Mouse (Mus musculus): ENCODE results near the gene Hmbs. TPM values are rescaled to one million over a fixed set of nuclear protein-coding genes. Genes with fewer than 3 reads are reported as not detected.

Gene Hmbs
- polyA plus RNA-seq, 2 experiments, result 60.1 to 102 TPM

GRCm38 (mm10) chr9:44345570-44346433, 1.8 kb upstream of the Hmbs start:
- Histone ChIP-seq H3K4me1 (ENCODE audit: control insufficient read depth, insufficient read depth, low read length) (peaks cover 4% of the 10 kb centered on the region), H3K4me2 (replicated peaks; ENCODE audit: low read depth, low read length, severe bottlenecking) (no peak overlapping the region), H3K4me3 (replicated peaks; ENCODE audit: low read length) (no peak overlapping the region), H3K27me3 (ENCODE audit: control insufficient read depth, insufficient read depth, low read length) (no peaks in the 10 kb centered on the region), H3K9ac (ENCODE audit: low read depth, low read length, severe bottlenecking) (no peak overlapping the region), H3K36me3 (ENCODE audit: control insufficient read depth, insufficient read depth, low read length) (peaks cover 53% of the 10 kb centered on the region), H3K9me3 (ENCODE audit: control insufficient read depth, low read length) (no peaks in the 10 kb centered on the region), H3K27ac (replicated peaks; ENCODE audit: low read depth, low read length) (no peak overlapping the region)
- no peak for ATAC-seq (ENCODE audit: low FRiP score, low read depth)
- TF ChIP-seq POLR2A (IDR thresholded peaks at IDR 0.05; ENCODE audit: borderline replicate concordance, extremely low read depth, insufficient read depth, insufficient read length), result no peak
- 89% methylated on average over 6 of the region's 6 CpGs for WGBS
- no peak for DNase-seq (ENCODE audit: low spot score)

GRCm38 (mm10) chr9:44343290-44343689, 738 bp downstream of the Hmbs start:
- H3K4me1 ChIP-seq (ENCODE audit: control insufficient read depth, insufficient read depth, low read length), result peaks cover 4% of the 10 kb centered on the region
- H3K9ac ChIP-seq (ENCODE audit: low read depth, low read length, severe bottlenecking), result peak overlapping the region; percentile 83
- DNase-seq (ENCODE audit: low spot score) (no peak), ATAC-seq (ENCODE audit: low FRiP score, low read depth) (no peak)
- no peaks in the 10 kb centered on the region for H3K27me3 ChIP-seq (ENCODE audit: control insufficient read depth, insufficient read depth, low read length)
- H3K9me3 ChIP-seq (ENCODE audit: control insufficient read depth, low read length), result no peaks in the 10 kb centered on the region
- whole genome bisulfite sequencing, result 4% methylated on average over 6 of the region's 6 CpGs
- H3K4me3 ChIP-seq (replicated peaks; ENCODE audit: low read length), result peak overlapping the region; percentile 83
- no peak for TF ChIP-seq POLR2A (IDR thresholded peaks at IDR 0.05; ENCODE audit: borderline replicate concordance, extremely low read depth, insufficient read depth, insufficient read length)
- peak overlapping the region; percentile 66 for H3K4me2 ChIP-seq (replicated peaks; ENCODE audit: low read depth, low read length, severe bottlenecking)
- H3K27ac ChIP-seq (replicated peaks; ENCODE audit: low read depth, low read length), result peak overlapping the region; percentile 92
- H3K36me3 ChIP-seq (ENCODE audit: control insufficient read depth, insufficient read depth, low read length), result peaks cover 40% of the 10 kb centered on the region

GRCm38 (mm10) chr9:44342605-44343004, 1.4 kb downstream of the Hmbs start:
- H3K9me3 ChIP-seq (ENCODE audit: control insufficient read depth, low read length), result no peaks in the 10 kb centered on the region
- H3K4me3 ChIP-seq (replicated peaks; ENCODE audit: low read length), result no peak overlapping the region
- ATAC-seq (ENCODE audit: low FRiP score, low read depth) (no peak), DNase-seq (ENCODE audit: low spot score) (no peak)
- peaks cover 5% of the 10 kb centered on the region for H3K4me1 ChIP-seq (ENCODE audit: control insufficient read depth, insufficient read depth, low read length)
- no peak overlapping the region for H3K27ac ChIP-seq (replicated peaks; ENCODE audit: low read depth, low read length)
- TF ChIP-seq POLR2A (IDR thresholded peaks at IDR 0.05; ENCODE audit: borderline replicate concordance, extremely low read depth, insufficient read depth, insufficient read length), result no peak
- WGBS, result 90% methylated on average over 1 of the region's 1 CpGs
- no peaks in the 10 kb centered on the region for H3K27me3 ChIP-seq (ENCODE audit: control insufficient read depth, insufficient read depth, low read length)
- H3K36me3 ChIP-seq (ENCODE audit: control insufficient read depth, insufficient read depth, low read length), result peaks cover 39% of the 10 kb centered on the region
- H3K9ac ChIP-seq (ENCODE audit: low read depth, low read length, severe bottlenecking), result no peak overlapping the region
- peak overlapping the region; percentile 66; the same call in 1 of the 2 replicates for H3K4me2 ChIP-seq (replicated peaks; ENCODE audit: low read depth, low read length, severe bottlenecking)

- no peak overlapping the region for H3K27ac ChIP-seq (replicated peaks; ENCODE audit: low read depth, low read length)
- no peak overlapping the region for H3K4me2 ChIP-seq (replicated peaks; ENCODE audit: low read depth, low read length, severe bottlenecking)
- H3K27me3 ChIP-seq (ENCODE audit: control insufficient read depth, insufficient read depth, low read length), result no peaks in the 10 kb centered on the region
- peaks cover 9% of the 10 kb centered on the region for H3K4me1 ChIP-seq (ENCODE audit: control insufficient read depth, insufficient read depth, low read length)
- no peak overlapping the region for H3K9ac ChIP-seq (ENCODE audit: low read depth, low read length, severe bottlenecking)
- ATAC-seq (ENCODE audit: low FRiP score, low read depth), result no peak
- H3K36me3 ChIP-seq (ENCODE audit: control insufficient read depth, insufficient read depth, low read length), result peaks cover 39% of the 10 kb centered on the region
- H3K4me3 ChIP-seq (replicated peaks; ENCODE audit: low read length), result no peak overlapping the region
- 73% methylated on average over 3 of the region's 3 CpGs for WGBS
- no peak for DNase-seq (ENCODE audit: low spot score)
- TF ChIP-seq POLR2A (IDR thresholded peaks at IDR 0.05; ENCODE audit: borderline replicate concordance, extremely low read depth, insufficient read depth, insufficient read length), result no peak
- no peaks in the 10 kb centered on the region for H3K9me3 ChIP-seq (ENCODE audit: control insufficient read depth, low read length)
These were observed 1.9 kb downstream of the Hmbs start for GRCm38 (mm10) chr9:44342173-44342572.

- Histone ChIP-seq H3K4me1 (ENCODE audit: control insufficient read depth, insufficient read depth, low read length) (peaks cover 16% of the 10 kb centered on the region), H3K9me3 (ENCODE audit: control insufficient read depth, low read length) (no peaks in the 10 kb centered on the region), H3K4me3 (replicated peaks; ENCODE audit: low read length) (no peak overlapping the region), H3K27me3 (ENCODE audit: control insufficient read depth, insufficient read depth, low read length) (no peaks in the 10 kb centered on the region), H3K9ac (ENCODE audit: low read depth, low read length, severe bottlenecking) (no peak overlapping the region), H3K27ac (replicated peaks; ENCODE audit: low read depth, low read length) (no peak overlapping the region), H3K36me3 (ENCODE audit: control insufficient read depth, insufficient read depth, low read length) (peaks cover 39% of the 10 kb centered on the region), H3K4me2 (replicated peaks; ENCODE audit: low read depth, low read length, severe bottlenecking) (no peak overlapping the region)
- 91% methylated on average over 5 of the region's 5 CpGs for WGBS
- no peak for TF ChIP-seq POLR2A (IDR thresholded peaks at IDR 0.05; ENCODE audit: borderline replicate concordance, extremely low read depth, insufficient read depth, insufficient read length)
- DNase-seq (ENCODE audit: low spot score), result no peak
- ATAC-seq (ENCODE audit: low FRiP score, low read depth), result no peak
These were observed 2.5 kb downstream of the Hmbs start for GRCm38 (mm10) chr9:44341487-44341886.
